Mouse (Mus musculus) neutrophil, adult 5-6 weeks (primary cell): ENCODE results near the gene Thop1. TPM values are rescaled to one million over a fixed set of nuclear protein-coding genes. Genes with fewer than 3 reads are reported as not detected.
"Not testable (repeated sequence)": the region's sequence is repeated elsewhere in the genome, so short reads cannot be mapped to it uniquely, and the experiment has no call there.

Experiments used
- ATAC-seq: fragments of 151-379, 151-347 bp; 2 replicates; pipeline ENCODE4 v1.8.0; 2017; ENCODE audit warnings: mild to moderate bottlenecking, moderate TSS enrichment; ENCODE audit not compliant: insufficient number of reproducible peaks, poor library complexity, low FRiP score, severe bottlenecking; ENCODE audit errors: extremely low read depth
- total RNA-seq: library from RNA; stranded (forward); fragments of 200-1000 nt; gene quantifications from 2 replicates; pipeline ENCODE4 v1.2.3, GENCODE M21; 2017

Thop1 gene
- total RNA-seq = 1.5 and 4.5 TPM in 2 replicates

DNA sequence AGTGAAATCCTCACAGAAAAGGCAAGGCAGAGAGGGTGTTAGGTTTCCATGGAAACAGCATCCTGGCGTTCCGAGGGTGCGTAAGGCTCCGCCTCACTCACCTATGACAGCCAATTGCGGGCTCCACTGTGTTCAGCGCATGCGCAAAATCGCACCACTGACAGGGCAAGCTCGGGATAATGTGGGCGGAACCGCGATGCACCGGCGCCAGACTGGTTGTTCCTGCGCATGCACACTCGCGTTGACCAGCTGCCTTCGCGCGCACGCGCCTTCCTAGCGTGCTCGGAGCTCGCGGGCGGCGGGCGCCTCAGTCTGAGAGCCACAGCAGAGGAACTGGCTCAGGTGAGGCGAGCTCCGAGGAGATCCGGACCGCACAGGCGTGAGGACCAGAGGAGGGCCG lies at the start of gene Thop1:
Thop1 (plus strand) TSS at position 200 of the 400 bp plus-strand sequence.
- peak; percentile 95 for ATAC-seq

DNA sequence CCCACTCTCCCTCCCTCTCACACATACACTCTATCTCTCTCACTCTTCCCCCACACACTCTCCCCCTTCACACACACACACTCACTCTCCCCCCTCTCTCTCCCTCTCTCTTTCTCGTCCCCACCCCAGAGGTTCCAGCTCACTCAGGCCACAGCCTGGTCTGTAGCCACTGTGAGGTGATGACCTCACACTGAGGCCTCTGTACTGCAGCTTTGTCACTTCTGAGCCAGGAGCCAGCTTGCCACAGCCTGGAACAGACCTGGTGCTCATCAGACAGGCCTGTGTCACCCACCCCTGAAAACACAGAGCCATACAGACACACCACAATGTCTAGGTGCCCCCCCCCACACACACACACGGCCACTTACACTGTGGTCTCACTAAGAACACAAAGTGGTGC lies 49.6 kb upstream of the Thop1 start:
- ATAC-seq = no peak

DNA sequence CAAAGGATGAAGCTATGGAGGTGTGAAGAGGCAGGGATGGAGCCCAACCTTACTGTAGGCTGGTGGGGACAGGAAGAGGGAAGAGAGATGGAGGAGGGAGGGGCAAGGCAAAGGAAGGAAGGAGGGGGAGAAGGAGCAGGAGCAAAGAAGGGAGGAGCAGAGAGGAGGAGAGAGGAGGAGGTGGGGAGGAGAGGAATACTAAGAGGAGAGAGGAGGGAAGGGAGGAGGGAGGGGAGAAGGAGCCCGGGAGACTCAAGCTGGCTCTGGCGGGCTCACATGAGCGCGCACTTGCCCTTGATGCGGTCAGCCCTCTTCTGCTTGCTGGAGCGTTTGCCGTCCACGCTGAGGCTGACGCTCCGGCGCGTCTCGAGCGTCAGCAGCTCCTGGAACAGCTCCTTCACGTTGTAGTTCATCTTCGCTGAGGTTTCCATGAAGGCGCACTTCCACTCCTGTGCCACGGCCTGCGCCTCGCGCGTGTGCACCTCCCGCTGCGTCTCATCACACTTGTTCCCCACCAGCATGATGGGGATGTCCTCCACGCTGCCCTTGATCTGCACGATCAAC lies 48.2 kb upstream of the Thop1 start:
- no peak for ATAC-seq

DNA sequence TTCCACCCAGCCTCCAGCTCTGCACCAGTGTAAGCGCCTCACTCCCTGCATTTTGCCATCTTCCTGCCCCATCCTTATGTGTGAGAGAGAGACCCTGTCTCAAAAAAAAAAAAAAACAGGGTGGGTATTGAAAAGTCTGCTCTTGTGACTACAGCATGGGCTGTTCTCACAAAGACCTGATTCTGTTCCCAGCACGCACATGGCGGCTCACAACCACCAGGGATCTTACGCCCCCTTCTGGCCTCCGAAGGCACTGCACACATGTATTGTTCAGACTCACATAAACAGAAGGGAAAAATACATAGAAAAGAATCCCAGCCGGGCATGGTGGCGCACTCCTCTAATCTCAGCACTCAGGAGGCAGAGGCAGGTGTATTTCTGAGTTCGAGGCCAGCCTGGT lies 47.1 kb upstream of the Thop1 start:
- ATAC-seq = no peak

DNA sequence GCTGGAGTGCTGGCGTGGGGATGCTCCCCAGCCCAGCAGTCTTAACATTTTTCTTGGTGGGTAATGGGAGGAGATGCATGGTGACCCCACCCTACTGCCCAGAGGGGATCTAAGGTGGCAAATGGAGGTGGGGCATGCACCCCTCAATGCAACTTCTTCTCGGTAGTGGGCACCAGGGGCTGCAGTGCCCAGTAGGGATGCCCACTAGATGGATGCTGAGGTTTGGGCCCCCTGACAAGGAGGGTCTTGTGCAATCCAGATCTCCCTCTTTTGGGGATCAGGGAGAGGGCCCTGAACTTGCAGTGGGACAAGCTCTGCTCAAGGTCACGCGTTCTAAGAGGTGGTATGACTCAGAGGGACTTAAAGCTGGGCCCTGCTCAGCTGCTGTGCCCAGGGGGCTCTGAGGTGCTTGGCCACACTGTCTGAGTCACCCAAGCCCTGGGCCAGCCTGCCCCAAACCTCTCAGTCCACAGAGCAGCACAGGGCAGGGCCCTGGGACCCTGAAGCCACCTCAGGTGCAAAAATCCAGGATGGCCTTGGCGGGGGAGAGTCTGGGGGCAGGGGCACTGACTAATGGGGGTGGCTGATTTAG lies 45.4 kb upstream of the Thop1 start:
- no peak for ATAC-seq

DNA sequence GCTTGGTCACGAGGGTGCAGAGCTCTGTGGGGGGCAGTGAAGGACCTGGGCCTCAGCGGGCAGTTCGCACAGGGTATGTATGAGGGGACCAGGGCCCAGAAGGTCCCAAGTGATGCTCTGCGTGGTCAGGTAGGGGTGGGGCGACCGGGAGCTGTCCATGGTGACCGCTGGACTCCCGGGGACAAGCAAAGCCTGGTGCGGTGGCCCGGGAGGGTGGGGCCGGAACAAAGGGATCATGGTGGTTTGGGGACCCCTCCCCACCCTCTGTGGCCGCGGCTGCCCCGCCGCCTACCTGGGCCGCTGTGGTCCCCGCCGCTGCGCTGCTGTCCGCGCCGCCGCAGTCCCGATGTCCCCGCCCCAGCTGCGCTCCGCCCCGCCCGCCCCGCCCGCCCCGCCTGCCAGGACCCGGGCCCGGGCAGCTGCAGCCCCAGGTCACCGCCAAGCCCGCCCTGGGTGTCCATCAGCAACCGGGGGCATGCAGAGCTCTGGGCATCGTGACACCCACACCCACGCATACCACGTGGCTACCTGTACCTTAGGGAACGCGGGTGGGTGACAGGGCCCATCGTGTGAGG lies 44.7 kb upstream of the Thop1 start:
- no peak for ATAC-seq

DNA sequence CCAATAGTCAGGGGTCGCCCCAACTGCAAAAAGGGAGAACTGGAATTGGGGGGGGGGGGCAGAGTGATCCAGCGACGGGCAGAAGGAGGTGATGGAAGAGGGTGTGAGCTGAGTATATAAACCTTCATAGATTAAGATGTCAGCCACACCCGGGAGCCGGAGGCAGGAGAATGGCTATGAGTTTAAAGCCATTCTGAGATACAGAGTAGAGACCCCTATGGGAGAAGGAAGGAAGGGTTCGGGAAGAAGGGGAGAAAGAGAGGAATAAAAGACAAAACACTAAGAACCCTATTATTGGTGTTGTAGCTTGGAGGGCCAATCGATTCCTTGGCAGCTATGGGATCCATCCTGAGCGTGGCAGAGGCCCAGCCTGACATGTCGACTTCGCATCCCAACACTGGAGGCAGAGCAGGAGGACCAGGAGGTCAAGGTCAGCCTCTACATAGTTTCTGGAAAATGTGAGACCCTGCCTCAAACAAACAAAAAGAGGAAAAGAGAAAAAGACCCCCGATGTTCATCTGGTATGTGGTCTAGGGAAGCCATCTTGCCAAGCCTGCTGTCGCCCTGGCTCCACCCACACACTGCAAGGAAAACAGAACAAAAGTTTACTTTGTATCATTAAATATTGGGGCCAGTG lies 44.1 kb upstream of the Thop1 start, which contains the start of gene Diras1:
Diras1 (minus strand) TSS at position 24 of the 637 bp plus-strand sequence.
- ATAC-seq = no peak

DNA sequence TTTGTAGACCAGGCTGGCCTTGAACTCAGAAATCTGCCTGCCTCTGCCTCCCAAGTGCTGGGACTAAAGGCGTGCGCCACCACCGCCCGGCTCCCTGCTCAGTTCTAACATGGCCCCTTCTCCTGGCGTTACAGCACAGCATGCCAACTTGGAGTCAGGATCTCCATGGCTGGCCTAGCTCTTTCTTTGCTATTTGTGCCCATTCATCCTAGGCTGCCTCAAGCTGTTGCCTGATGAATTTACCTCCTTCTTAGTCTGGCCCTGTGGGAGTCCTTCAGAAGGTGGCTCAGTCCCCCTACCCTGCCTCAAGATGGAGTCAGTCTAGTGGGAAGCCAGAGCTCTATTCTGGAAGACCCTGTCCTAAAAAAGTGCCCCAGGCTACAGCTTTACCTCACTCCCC lies 43.0 kb upstream of the Thop1 start:
- no peak for ATAC-seq

DNA sequence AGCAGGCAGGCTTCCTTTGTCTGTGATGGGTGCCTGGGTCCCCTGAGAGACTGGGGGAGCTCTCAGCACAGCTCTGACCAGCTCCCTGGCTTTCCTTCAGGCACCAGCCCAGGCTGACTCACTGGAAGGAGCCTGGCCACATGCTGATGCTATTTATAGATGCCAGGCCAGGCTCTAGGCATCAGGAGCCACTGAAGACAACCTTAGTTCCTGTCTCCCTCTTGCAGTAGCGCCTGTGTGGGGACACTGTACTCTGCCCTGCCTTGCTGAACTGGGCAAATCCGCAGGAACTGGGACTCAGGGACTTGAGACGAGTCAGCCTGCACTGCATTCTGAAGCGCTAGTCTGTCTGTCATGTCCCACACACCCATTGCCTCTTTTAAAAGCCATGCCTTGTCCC lies 42.5 kb upstream of the Thop1 start:
- no peak for ATAC-seq

DNA sequence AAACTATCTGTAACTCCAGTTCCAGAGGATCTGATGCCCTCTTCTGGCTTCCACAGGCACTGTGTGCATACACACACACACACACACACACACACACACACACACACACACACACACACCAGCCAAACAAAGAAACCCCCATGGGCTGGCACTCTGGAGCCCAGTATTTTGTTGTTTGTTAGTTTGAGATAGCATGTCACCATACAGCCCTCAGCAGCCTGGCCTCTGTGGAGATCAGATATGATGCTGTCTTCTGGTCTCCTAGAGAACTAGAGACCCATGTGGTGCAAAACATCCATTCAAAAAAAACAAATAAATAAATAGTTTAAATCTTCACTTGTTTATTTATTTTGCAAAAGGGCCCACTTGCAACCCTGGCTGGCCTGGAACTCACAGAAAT lies 41.6 kb upstream of the Thop1 start:
- no peak for ATAC-seq

DNA sequence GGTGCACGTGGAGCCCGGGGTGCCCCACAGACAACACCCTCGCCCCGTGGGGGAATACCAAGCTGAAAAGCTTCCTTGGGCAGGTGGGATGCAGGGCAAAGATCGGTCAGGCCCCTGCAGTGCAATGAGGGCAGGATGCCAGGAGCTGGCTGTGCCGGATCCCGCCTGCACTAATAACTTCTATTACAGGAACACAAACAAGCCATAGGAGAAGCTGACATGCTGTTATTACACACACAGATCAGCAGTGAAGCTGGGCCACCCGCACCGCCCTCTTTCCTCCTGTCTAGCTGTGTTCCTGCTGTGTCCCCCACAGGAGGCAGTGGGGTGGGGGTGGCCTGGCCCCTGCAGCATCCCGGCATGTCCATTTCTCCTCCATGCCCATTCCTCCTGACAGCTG lies 40.8 kb upstream of the Thop1 start:
- ATAC-seq = no peak

DNA sequence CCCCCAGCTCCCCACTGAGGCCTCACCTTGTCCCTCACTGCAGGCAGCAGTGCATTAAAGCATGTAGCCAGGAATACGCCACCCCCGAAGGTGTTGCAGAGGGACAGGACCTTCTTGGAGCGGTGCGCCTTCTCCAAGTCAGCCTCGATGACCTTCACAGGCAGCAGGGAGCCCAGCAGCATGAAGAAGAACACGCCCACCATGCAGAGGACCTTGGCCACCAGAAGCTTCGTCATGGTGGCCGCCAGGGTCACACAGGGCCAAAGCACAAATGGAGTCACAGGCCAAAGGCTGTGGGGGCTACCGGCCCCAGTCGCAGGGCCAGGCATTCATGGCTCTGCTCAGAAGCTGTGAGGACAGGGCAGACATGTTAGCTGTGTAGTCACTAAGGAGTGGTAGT lies 36.2 kb upstream of the Thop1 start:
- ATAC-seq = no peak

DNA sequence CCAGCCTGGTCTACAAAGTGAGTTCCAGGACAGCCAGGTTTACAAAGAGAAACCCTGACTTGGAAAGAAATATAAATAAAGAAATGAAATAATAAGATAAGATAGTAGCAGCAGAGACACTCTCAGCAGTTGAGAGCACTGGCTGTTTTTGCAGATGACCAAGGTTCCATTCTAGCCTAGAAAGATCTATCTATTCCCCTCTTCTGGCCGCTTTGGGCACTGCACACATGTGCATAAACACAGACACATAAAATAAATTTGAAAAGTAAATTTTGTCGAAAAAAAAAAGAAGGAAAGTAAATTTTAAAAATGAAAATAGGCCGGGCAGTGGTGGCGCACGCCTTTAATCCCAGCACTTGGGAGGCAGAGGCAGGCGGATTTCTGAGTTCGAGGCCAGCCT lies 33.6 kb upstream of the Thop1 start:
- no peak for ATAC-seq

DNA sequence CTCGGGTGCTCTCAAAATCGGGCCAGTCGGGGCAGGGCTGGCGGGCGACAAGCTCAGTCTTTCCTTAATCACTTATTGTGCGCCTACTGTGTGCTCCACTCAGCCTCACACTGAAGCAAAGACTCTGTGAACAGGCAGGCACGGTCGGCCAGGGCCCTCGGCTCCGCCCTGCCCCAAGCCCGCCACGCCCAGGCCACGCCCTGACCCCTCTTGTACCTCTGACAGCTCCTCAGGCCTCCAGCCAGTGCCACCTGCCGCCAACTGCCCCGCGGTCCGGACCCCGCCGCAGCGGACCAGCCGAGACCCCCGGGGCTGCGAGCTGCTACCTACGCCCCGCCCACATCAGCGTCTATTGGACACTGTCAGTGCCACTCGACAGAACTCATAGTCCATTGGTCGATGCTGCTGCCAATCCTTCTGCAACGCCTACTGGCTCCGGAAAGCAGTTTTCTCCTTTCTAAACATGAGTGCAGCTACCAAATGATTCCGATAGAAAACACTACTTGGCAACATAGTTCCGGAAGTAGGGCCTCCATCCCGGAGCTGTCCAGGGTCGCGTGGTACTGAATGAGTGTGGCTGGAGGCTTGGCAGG lies 32.8 kb upstream of the Thop1 start, which contains the start of gene Slc39a3:
Slc39a3 (minus strand) TSS at position 439 of the 593 bp plus-strand sequence.
- ATAC-seq = peak; percentile 96

DNA sequence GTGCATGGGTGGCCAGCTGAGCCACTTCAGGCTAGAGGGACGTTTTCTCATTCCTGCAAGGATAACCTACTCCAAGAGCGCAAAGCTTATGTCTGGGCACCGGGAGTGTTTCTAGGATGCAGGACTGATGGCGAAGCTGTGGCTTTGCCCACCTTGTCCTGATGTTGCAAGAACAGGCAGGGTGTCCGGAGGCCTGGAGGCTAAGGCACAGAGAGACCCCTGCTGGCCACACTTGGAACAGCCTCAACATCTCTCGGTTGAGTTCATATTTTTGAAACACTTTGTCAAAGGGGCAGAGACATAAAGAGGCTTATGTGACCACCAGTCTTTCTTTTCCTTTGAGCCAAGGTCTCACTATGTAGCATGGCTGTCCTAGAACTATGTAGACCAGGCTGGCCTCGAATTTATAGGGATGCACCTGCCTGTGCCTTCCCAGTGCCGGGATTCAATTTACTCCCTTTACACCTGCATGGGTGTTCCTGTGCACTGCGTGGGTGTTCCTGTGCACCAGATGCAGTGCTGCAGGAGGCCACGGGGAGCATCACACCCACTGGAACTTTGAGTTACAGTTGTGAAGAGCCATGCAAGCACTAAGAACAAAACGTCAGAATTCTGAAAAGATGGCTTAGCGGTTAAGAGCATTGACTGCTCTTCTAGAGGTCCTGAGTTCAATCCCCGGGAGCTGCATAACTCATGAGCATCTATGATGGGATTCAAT lies 28.2 kb upstream of the Thop1 start:
- ATAC-seq = peak; percentile 43

DNA sequence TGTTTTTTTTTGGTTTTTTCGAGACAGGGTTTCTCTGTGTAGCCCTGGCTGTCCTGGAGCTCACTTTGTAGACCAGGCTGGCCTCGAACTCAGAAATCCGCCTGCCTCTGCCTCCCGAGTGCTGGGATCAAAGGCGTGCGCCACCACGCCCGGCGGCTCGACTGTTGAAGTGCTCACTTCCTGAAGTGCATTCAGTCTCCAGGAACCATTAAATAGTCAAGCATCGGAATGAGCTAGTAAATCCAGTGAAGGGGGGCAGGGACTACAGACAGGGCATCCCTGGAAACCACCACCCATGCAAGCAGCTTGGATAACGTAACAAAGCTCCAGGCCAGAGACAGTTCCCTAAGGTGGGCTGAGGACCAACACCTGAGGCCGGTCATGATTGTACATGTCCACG lies 24.6 kb upstream of the Thop1 start:
- not testable (repeated sequence) for ATAC-seq

DNA sequence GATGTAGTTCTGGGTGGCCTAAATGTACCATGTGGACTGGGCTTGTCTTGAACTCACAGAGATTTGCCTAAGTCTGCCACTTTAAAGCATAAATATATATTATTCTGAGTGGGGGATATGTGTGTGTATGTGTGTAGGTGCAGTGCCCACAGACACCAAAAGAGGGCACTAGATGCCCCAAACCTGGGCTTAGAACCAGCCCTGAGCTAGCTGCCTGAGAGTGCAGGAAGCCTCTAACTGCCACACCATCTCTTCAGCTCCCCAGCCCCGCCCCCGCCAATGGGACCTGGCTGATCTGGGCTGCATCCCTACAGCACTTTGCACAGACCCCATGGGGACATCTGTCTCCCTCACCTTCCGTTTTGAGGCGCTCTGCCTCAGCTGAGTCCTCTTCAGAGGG lies 19.2 kb upstream of the Thop1 start:
- no peak for ATAC-seq

DNA sequence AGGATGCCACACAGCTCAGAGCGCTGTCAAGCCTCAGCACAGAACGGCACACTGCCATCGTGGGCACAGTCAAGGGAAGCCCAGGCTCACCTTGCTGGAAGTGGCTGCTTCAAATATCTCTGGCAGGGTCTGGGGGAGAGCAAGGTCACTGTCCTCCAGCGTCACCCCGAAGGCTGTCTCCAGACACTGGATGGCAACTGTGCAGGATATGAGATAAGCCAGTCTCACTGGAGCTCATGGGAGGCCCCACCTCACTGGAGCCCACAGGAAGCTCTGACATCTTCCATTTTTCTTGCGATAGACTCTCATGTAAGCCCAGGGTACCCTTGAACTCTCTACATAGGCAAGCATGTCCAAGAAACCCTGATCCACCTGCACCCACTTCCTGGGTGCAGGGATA lies 18.7 kb upstream of the Thop1 start:
- ATAC-seq = no peak

DNA sequence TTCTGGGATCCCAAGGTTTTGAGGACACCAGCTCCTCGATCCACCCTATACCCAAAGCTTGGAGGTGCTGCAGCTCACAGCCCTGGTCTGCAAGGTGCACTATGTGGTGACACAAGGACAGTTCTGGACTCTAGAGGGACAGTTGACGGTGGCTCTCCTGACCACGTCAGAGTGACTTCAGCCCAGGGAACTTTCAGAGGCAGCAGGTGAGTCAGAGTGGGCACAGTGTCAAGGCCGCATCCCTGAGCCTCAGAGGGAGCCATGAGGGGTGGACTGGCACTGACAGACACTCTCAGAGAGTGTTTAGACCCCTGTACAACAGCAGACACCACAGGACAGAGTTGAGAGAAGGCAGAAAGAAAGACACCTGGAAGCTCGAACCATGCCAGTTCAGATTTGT lies 17.3 kb upstream of the Thop1 start:
- no peak for ATAC-seq
